Mouse (Mus musculus) urinary bladder, adult 2 months (tissue): ENCODE data around the gene Tbc1d15. TPM values are rescaled to one million over a fixed set of nuclear protein-coding genes. Genes with fewer than 3 reads are reported as not detected.
"Not testable (repeated sequence)": the region's sequence is repeated elsewhere in the genome, so short reads cannot be mapped to it uniquely, and the experiment has no call there.

Source experiments
- DNase-seq: peaks from one replicate; pipeline ENCODE4 v3.0.0; 2022; ENCODE audit warnings: low spot score
- polyA plus RNA-seq: library from polyadenylated mRNA; depleted of rRNA; stranded (reverse); fragments of >200 nt; gene quantifications from 2 replicates; pipeline ENCODE4 v1.2.3, GENCODE M21; 2012

Tbc1d15 gene
- polyA plus RNA-seq, 1 experiment, result 44.6 TPM

GRCm38 (mm10) chr10:115245488-115245887 lies 5.8 kb downstream of the Tbc1d15 start:
- DNase-seq, result no peak

DNA sequence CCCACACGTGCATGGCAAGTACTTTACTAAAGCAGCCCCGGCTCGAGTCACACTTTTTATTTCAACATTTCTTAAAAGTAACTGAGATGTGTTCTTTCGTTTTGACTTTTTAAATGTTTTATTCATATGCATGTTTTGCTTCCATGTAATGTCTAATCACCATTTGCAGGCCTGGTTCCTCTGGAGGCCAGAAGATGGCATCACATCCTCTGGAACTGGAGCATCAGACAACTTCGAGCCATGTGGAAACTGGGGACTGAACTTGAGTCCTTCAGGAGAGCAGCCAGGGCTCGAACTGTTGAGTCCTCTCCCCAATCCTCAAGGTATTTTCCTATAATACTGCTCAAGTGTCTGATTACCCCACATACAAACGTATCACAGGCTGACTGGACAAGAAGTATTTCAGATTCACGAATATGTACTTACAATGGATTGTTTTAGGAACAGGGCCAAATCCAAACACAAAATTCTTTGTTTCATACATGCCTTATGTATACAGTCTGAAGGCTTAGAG lies 10.1 kb downstream of the Tbc1d15 start:
- no peak for DNase-seq

DNA sequence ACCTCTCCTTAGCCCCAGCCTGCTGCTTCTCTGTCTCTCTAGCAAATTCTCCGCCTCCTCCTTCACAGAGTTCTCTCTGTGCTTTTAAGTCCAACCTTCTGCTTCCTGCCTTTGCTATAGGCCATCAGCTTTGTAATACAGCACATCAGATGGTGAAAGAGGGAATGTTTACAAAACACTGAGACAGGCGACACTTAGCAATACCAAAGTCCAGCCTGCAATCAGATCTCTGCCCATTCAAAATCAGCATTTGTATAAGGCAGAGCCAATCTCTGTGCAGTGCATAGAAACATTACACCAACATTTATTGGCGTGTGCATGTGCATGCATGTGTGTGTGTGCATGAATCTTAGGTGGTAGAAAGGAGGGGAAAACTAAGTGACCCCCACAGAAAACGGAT lies 13.3 kb downstream of the Tbc1d15 start:
- no peak for DNase-seq

DNA sequence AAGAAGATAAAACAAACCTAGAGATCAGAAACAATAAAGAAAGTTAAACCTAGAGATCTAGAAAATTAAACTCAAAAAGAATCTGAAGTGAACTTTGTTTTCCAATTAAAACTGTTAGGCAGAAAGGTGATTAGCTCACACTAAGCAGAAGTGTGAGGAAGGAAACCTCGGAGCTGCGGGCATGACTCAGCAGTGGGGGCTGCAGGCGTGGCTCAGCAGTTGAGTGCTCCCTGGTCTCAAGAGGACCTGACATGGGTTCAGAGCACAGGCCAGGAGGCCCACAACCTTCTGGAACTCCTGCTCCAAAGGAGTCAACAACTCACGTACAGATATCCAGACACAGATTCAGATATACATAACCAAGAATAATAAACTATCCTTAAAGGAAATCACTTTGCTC lies 14.5 kb downstream of the Tbc1d15 start:
- no peak for DNase-seq

DNA sequence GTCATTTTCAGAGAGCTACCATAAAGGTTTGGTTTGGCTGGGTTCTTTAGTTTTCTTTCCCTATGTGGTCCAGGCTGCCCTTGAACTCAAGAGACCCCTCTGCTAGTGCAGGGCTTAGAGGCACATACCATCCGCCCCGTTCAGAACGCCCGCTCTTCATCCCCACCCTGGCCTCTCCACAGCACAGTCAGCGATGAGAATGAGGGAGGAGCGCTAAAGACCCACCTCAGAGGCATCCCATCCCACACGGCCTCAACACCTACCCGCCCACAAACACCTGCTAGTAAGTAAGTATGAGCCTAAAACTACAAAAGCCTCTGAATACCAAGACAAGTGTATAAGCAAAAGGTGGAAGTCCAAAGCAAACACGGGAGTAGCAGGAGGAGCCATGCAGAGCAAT lies 15.8 kb downstream of the Tbc1d15 start:
- DNase-seq, result no peak

DNA sequence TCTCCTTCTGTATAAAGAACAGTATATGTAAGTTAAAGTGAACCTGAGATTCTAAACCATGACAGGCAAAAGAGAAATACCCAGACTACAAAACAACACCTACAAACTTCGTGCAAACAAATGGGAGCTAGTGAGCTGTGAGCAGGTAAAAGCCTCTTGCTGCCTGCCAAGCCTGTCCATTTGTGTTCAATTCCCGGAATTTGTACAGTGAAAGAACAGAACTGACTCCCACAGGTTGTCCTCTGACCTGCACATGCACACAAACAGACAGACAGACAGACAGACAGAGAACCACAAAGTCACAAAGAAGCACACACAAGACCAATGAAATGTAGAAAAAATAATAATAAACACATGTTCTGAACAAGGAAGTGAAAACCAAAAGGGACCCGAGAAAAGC lies 17.5 kb downstream of the Tbc1d15 start:
- no peak for DNase-seq

- DNase-seq, result no peak
Measured at GRCm38 (mm10) chr10:115232513-115232912, 18.8 kb downstream of the Tbc1d15 start.

- no peak for DNase-seq
Measured at GRCm38 (mm10) chr10:115229023-115229422, 22.2 kb downstream of the Tbc1d15 start.

- DNase-seq, result no peak
Measured at GRCm38 (mm10) chr10:115226586-115226985, 24.7 kb downstream of the Tbc1d15 start.

DNA sequence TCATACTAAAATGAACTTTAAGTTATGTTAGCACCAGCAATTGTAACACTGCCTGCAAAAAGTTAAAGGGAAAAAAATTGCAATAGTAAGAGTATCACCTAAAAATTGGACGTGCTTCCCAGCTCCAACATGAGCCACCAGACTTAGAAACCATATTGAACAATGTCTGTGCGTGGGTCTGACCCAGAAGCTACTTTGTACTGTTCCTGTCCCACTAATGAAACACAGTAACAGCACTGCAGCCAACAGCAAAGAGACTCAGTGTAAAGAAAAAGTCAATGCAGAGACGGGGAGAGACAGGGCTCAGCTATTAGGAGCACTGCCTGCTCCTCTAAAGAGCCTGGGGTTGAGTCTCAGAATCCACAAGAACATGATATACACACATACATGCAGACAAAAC lies 27.4 kb downstream of the Tbc1d15 start:
- DNase-seq, result no peak

GRCm38 (mm10) chr10:115212916-115213580 lies 38.2 kb downstream of the Tbc1d15 start:
- no peak for DNase-seq

GRCm38 (mm10) chr10:115205825-115206224 lies 45.4 kb downstream of the Tbc1d15 start:
- no peak for DNase-seq

DNA sequence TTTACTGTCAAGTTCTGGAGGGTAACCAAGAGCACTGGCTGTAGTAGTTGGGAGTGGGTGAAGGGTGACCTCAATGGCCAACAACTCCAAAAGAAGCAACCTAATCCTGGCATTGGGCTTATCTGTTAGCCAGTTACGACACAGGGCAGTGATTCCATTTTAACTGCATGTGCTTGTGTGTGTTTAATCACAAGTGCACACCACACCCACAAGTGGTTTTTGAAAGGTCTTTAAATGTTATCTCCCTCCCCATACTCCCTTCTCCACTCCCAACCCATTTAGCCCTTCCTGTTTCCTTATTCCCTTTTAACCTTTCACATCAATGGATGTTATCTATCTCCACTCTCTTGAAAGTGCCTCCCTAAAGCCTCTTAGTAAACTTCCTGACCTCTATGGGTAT lies 46.0 kb downstream of the Tbc1d15 start:
- no peak for DNase-seq

DNA sequence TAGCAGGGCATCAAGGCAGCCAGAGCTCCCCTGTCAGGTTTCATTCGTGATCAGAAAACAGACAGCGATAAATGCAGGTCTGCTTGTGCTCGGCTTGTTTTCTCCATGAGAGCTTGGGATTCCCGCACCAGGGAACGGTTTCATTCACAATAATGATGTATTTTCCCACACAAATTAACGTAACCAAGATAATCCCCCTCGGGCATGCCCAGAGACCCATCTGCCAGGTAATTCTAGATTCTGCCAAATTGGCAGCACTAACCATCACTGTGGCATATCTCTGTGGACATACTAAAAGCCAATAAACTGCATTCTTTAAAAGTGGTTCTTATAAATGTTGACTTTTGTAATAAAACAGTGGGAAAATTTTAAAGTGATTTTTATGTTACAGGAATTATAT lies 60.1 kb downstream of the Tbc1d15 start:
- DNase-seq, result no peak

DNA sequence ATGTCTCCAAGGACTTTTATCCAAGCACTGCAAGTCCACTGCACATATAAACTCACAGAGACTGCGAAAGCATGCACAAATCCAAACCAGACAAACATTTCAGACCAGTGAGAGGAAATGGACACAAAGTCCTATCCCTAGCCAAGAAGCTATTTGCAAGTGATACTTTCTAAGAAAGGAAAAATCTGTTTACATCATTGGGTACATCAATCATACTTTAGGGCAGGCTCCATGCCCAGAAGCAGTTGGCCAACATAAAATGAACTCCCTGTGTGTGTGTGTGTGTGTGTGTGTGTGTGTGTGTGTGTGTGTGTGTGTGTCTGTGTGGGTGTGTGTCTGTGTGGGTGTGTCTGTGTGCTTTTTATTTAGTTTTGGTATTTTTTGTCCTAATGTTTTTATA lies 63.9 kb downstream of the Tbc1d15 start:
- DNase-seq, result no peak

GRCm38 (mm10) chr10:115184697-115185096 lies 66.6 kb downstream of the Tbc1d15 start, which contains the start of gene Tph2:
Gene Tph2 (minus strand): TSS chr10:115185022.
- DNase-seq, result peak; percentile 30

GRCm38 (mm10) chr10:115181034-115181433 lies 70.2 kb downstream of the Tbc1d15 start:
- no peak for DNase-seq

DNA sequence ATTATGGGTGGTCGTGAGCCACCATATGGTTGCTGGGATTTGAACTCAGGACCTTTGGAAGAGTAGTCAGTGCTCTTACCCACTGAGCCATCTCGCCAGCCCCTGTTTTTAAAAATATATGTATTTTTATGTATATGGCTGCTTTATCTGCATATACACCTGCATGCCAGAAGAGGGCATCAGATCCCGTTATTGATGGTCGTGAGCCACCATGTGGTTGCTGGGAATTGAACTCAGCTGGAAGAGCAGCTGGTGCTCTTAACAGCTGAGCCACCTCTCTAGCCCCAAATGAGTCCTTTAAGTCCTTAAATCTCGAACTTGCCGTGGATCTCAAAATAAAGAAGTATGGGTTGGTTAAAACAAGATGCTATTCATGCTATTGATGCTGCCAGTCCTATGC lies 73.2 kb downstream of the Tbc1d15 start:
- DNase-seq, result not testable (repeated sequence)

GRCm38 (mm10) chr10:115175591-115175991 lies 75.7 kb downstream of the Tbc1d15 start:
- DNase-seq, result no peak

GRCm38 (mm10) chr10:115173336-115173735 lies 77.9 kb downstream of the Tbc1d15 start:
- DNase-seq, result no peak

GRCm38 (mm10) chr10:115171351-115171818 lies 79.9 kb downstream of the Tbc1d15 start:
- DNase-seq, result no peak

- no peak for DNase-seq
Measured at GRCm38 (mm10) chr10:115170496-115171350, 80.5 kb downstream of the Tbc1d15 start.

- no peak for DNase-seq
Measured at GRCm38 (mm10) chr10:115169410-115169809, 81.9 kb downstream of the Tbc1d15 start.
